Mouse (Mus musculus) midbrain, embryonic 13.5 days (tissue): ENCODE measurements around the gene Taldo1. TPM values are rescaled to one million over a fixed set of nuclear protein-coding genes. Genes with fewer than 3 reads are reported as not detected.
A peak's percentile ranks its signal among the peaks of the same experiment; 100 is the strongest.

Experiments used
- ATAC-seq: fragments of 200-750 bp; cut with Nextera tagmentation; 2 replicates; pipeline ENCODE4 v1.8.0; 2017; ENCODE audit warnings: mild to moderate bottlenecking, moderate TSS enrichment, moderate library complexity
- H3K27ac ChIP-seq: fragments of 300-500 bp; sonication (generic); 2 replicates; pipeline ENCODE4 v1.5.1; 2015; ENCODE audit warnings: inconsistent platforms, mild to moderate bottlenecking, moderate library complexity
- H3K27me3 ChIP-seq: fragments of 300-500 bp; sonication (generic); 2 replicates; pipeline ENCODE4 v1.6.1; 2015; ENCODE audit warnings: mild to moderate bottlenecking, inconsistent platforms
- H3K36me3 ChIP-seq: fragments of 300-500 bp; sonication (generic); 2 replicates; pipeline ENCODE4 v1.6.1; 2015; ENCODE audit warnings: mild to moderate bottlenecking, inconsistent platforms
- H3K4me1 ChIP-seq: fragments of 300-500 bp; sonication (generic); replicated peaks from 2 replicates; pipeline ENCODE4 v1.6.1; 2015; ENCODE audit warnings: inconsistent platforms
- H3K4me2 ChIP-seq: fragments of 300-500 bp; sonication (generic); replicated peaks from 2 replicates; pipeline ENCODE4 v1.6.1; 2015; ENCODE audit warnings: moderate library complexity, mild to moderate bottlenecking, inconsistent platforms
- H3K4me3 ChIP-seq: fragments of 300-500 bp; sonication (generic); replicated peaks from 2 replicates; pipeline ENCODE4 v1.5.1; 2015; ENCODE audit warnings: mild to moderate bottlenecking, inconsistent platforms
- H3K9ac ChIP-seq: fragments of 300-500 bp; sonication (generic); replicated peaks from 2 replicates; pipeline ENCODE4 v1.6.1; 2015; ENCODE audit warnings: mild to moderate bottlenecking, inconsistent platforms
- H3K9me3 ChIP-seq: fragments of 300-500 bp; sonication (generic); 2 replicates; pipeline ENCODE4 v1.6.1; 2016; ENCODE audit warnings: mild to moderate bottlenecking, inconsistent platforms
- WGBS: fragments of 180-500 bp; shearing (Covaris S2); methylation state at CpG from one replicate; pipeline ENCODE4 v1.1.7; 2015; 5-methylcytosine and 5-hydroxymethylcytosine counted together
- polyA plus RNA-seq: library from polyadenylated mRNA; unstranded; fragments of >200 nt; fragmentation: Nextera tagmentation; extraction: Ambion mirVana; gene quantifications from 2 replicates; pipeline ENCODE4 v1.2.1, GENCODE M21; 2015

Gene Taldo1
- polyA plus RNA-seq, 1 experiment from 2014 or later: 346 TPM

GRCm38 (mm10) chr7:141413809-141414584, 22.0 kb downstream of the Taldo1 start, which contains the start of gene Gatd1:
Gatd1 (minus strand) TSS chr7:141414136.
- Histone ChIP-seq H3K27me3 (0 out of 2 replicates have a peak, but pooled peaks cover 1% of the 10 kb centered on the region), H3K36me3 (peaks cover 17% of the 10 kb centered on the region), H3K4me3 (peak within 1 kb of the TSS; percentile 76), H3K4me1 (peaks cover 26% of the 10 kb centered on the region), H3K9me3 (no peaks in the 10 kb centered on the region), H3K4me2 (peak within 1 kb of the TSS; percentile 89), H3K27ac (peak within 1 kb of the TSS; percentile 88), H3K9ac (peak within 1 kb of the TSS; percentile 93)
- WGBS: under 1% methylated on average over 52 of the region's 56 CpGs
- ATAC-seq: peak; percentile 92

- Histone ChIP-seq H3K27me3 (0 out of 2 replicates have a peak, but pooled peaks cover 2% of the 10 kb centered on the region), H3K36me3 (no peaks in the 10 kb centered on the region), H3K27ac (no peak overlapping the region), H3K4me2 (no peak overlapping the region), H3K4me1 (peaks cover 23% of the 10 kb centered on the region), H3K9me3 (no peaks in the 10 kb centered on the region), H3K4me3 (no peak overlapping the region), H3K9ac (no peak overlapping the region)
- no peak for ATAC-seq
- WGBS: 80% methylated on average over 6 of the region's 6 CpGs
These were observed 24.3 kb downstream of the Taldo1 start for GRCm38 (mm10) chr7:141416144-141416841.

GRCm38 (mm10) chr7:141417731-141418681, 26.0 kb downstream of the Taldo1 start:
- H3K9ac ChIP-seq: no peak overlapping the region
- ATAC-seq: no peak
- no peaks in the 10 kb centered on the region for H3K9me3 ChIP-seq
- H3K4me1 ChIP-seq: peaks cover 10% of the 10 kb centered on the region
- 0 out of 2 replicates have a peak, but pooled peaks cover 2% of the 10 kb centered on the region for H3K27me3 ChIP-seq
- H3K4me3 ChIP-seq: no peak overlapping the region
- WGBS: 77% methylated on average over 8 of the region's 8 CpGs
- H3K27ac ChIP-seq: no peak overlapping the region
- no peaks in the 10 kb centered on the region for H3K36me3 ChIP-seq
- no peak overlapping the region for H3K4me2 ChIP-seq

GRCm38 (mm10) chr7:141418970-141419369, 27.0 kb downstream of the Taldo1 start:
- Histone ChIP-seq H3K4me3 (no peak overlapping the region), H3K4me2 (no peak overlapping the region), H3K9me3 (no peaks in the 10 kb centered on the region), H3K4me1 (peaks cover 5% of the 10 kb centered on the region; the same call in 1 of the 2 replicates), H3K27ac (no peak overlapping the region), H3K9ac (no peak overlapping the region), H3K27me3 (0 out of 2 replicates have a peak, but pooled peaks cover 2% of the 10 kb centered on the region), H3K36me3 (no peaks in the 10 kb centered on the region)
- ATAC-seq: no peak
- WGBS: 78% methylated on average over 7 of the region's 7 CpGs

- Histone ChIP-seq H3K9ac (no peak overlapping the region), H3K9me3 (no peaks in the 10 kb centered on the region), H3K4me2 (no peak overlapping the region), H3K27me3 (0 out of 2 replicates have a peak, but pooled peaks cover 2% of the 10 kb centered on the region), H3K27ac (no peak overlapping the region), H3K4me1 (no peaks in the 10 kb centered on the region), H3K4me3 (no peak overlapping the region), H3K36me3 (no peaks in the 10 kb centered on the region)
- no peak for ATAC-seq
- 83% methylated on average over 9 of the region's 9 CpGs for WGBS
These were observed 28.2 kb downstream of the Taldo1 start for GRCm38 (mm10) chr7:141420030-141420702.

- Histone ChIP-seq H3K36me3 (peaks cover 17% of the 10 kb centered on the region; the same call in 1 of the 2 replicates), H3K4me1 (peaks cover 7% of the 10 kb centered on the region), H3K27me3 (0 out of 2 replicates have a peak, but pooled peaks cover 2% of the 10 kb centered on the region), H3K9me3 (no peaks in the 10 kb centered on the region), H3K9ac (no peak overlapping the region), H3K4me3 (no peak overlapping the region), H3K4me2 (no peak overlapping the region), H3K27ac (no peak overlapping the region)
- 74% methylated on average over 4 of the region's 4 CpGs for WGBS
- no peak for ATAC-seq
These were observed 31.8 kb downstream of the Taldo1 start for GRCm38 (mm10) chr7:141423811-141424210.

GRCm38 (mm10) chr7:141426948-141427730, 35.1 kb downstream of the Taldo1 start:
- no peak overlapping the region for H3K4me2 ChIP-seq
- H3K27ac ChIP-seq: no peak overlapping the region
- 87% methylated on average over 12 of the region's 12 CpGs for WGBS
- no peak for ATAC-seq
- no peaks in the 10 kb centered on the region for H3K27me3 ChIP-seq
- H3K9me3 ChIP-seq: no peaks in the 10 kb centered on the region
- peaks cover 23% of the 10 kb centered on the region for H3K4me1 ChIP-seq
- no peak overlapping the region for H3K9ac ChIP-seq
- H3K4me3 ChIP-seq: no peak overlapping the region
- peaks cover 38% of the 10 kb centered on the region for H3K36me3 ChIP-seq

- Histone ChIP-seq H3K4me1 (peaks cover 39% of the 10 kb centered on the region), H3K27ac (peak overlapping the region; percentile 74), H3K9me3 (no peaks in the 10 kb centered on the region), H3K27me3 (no peaks in the 10 kb centered on the region), H3K36me3 (peaks cover 54% of the 10 kb centered on the region), H3K9ac (peak overlapping the region; percentile 83), H3K4me3 (peak overlapping the region; percentile 57), H3K4me2 (peak overlapping the region; percentile 83)
- 53% methylated on average over 5 of the region's 5 CpGs for WGBS
- no peak for ATAC-seq
These were observed 36.7 kb downstream of the Taldo1 start for GRCm38 (mm10) chr7:141428701-141429100.

GRCm38 (mm10) chr7:141429310-141429709, 37.3 kb downstream of the Taldo1 start, which contains the start of gene Cend1:
Cend1 (minus strand) TSS chr7:141429491.
- Histone ChIP-seq H3K36me3 (peaks cover 54% of the 10 kb centered on the region), H3K27ac (peak within 1 kb of the TSS; percentile 74), H3K4me1 (peaks cover 45% of the 10 kb centered on the region)

GRCm38 (mm10) chr7:141429840-141430584, 38.0 kb downstream of the Taldo1 start:
- peak overlapping the region; percentile 57 for H3K4me3 ChIP-seq
- H3K9ac ChIP-seq: peak overlapping the region; percentile 83
- H3K36me3 ChIP-seq: peaks cover 54% of the 10 kb centered on the region
- peak overlapping the region; percentile 74; the same call in 1 of the 2 replicates for H3K27ac ChIP-seq
- H3K27me3 ChIP-seq: no peaks in the 10 kb centered on the region
- no peaks in the 10 kb centered on the region for H3K9me3 ChIP-seq
- ATAC-seq: peak; percentile 19
- H3K4me2 ChIP-seq: peak overlapping the region; percentile 83
- 57% methylated on average over 9 of the region's 9 CpGs for WGBS
- peaks cover 52% of the 10 kb centered on the region for H3K4me1 ChIP-seq

More at GRCm38 (mm10) chr7:141429310-141429709, 37.3 kb downstream of the Taldo1 start, which contains the start of gene Cend1:
- 1% methylated on average over 19 of the region's 19 CpGs for WGBS
- Histone ChIP-seq H3K4me2 (peak within 1 kb of the TSS; percentile 83), H3K9ac (peak within 1 kb of the TSS; percentile 83), H3K27me3 (no peaks in the 10 kb centered on the region), H3K4me3 (peak within 1 kb of the TSS; percentile 57), H3K9me3 (no peaks in the 10 kb centered on the region)
- ATAC-seq: peak; percentile 79
